Mouse (Mus musculus): ENCODE data around the gene Lepr. TPM values are rescaled to one million over a fixed set of nuclear protein-coding genes. Genes with fewer than 3 reads are reported as not detected.

The Lepr gene
- polyA plus RNA-seq, 1 experiment from 2014 or later: 7.9 TPM

DNA sequence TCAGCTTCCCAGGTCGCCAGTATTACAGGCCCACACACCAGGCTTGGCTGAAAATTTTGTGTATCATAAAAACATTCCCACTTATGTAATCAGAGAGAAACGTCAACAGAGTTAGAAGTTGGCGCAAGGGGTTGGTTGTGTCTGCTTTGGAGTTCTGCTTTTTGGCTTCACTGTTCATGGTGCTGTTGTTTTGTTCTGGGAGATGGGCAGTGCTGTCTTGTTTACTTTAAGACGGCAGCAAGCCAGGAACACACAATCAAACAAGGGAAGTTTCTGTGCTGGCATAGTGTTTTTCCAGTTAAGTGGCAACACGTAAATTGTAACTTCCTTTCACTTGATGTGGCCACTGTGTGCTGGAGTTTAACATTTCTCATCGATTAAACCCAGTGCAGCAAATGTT is 22.7 kb upstream of the Lepr start:
- 34% methylated on average over 6 of the region's 6 CpGs for WGBS
- ATAC-seq (ENCODE audit: borderline replicate concordance, extremely low read depth, low FRiP score, low TSS enrichment): peak; percentile 56; the same call in 1 of the 2 replicates

DNA sequence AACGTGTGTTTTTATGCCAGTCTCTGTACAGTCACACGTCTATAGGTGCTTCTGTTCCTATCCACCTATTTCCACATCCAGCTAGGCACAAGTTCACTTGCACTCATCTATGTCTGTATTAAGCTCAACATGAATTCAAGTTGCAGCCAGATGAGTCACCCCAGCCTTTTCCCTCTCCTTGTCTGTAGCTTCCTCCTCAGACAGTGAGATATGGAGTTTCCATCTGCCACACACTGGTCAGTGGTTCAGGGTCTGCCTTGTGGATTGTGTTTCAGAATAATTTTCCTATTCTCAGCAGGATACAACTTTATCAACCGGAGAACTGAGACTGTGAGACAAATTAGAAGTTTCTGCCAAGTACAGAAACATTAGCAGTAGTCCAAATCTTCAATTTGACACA is 20.0 kb upstream of the Lepr start:
- Histone ChIP-seq H3K9me3 (no peaks in the 10 kb centered on the region), H3K4me1 (peaks cover 24% of the 10 kb centered on the region; the same call in 1 of the 2 replicates), H3K27me3 (no peaks in the 10 kb centered on the region), H3K36me3 (no peaks in the 10 kb centered on the region), H3K4me3 (no peak overlapping the region), H3K9ac (no peak overlapping the region), H3K27ac (no peak overlapping the region), H3K4me2 (no peak overlapping the region)
- ATAC-seq (ENCODE audit: borderline replicate concordance, extremely low read depth, low FRiP score, low TSS enrichment): no peak
- 79% methylated on average over 3 of the region's 3 CpGs for WGBS

More for the DNA sequence above, 22.7 kb upstream of the Lepr start:
- Histone ChIP-seq H3K4me2 (no peak overlapping the region), H3K9ac (no peak overlapping the region), H3K9me3 (no peaks in the 10 kb centered on the region), H3K4me3 (no peak overlapping the region), H3K27me3 (no peaks in the 10 kb centered on the region), H3K27ac (peak overlapping the region; percentile 64; the same call in 1 of the 2 replicates), H3K4me1 (peaks cover 14% of the 10 kb centered on the region; the same call in 1 of the 2 replicates), H3K36me3 (no peaks in the 10 kb centered on the region)

DNA sequence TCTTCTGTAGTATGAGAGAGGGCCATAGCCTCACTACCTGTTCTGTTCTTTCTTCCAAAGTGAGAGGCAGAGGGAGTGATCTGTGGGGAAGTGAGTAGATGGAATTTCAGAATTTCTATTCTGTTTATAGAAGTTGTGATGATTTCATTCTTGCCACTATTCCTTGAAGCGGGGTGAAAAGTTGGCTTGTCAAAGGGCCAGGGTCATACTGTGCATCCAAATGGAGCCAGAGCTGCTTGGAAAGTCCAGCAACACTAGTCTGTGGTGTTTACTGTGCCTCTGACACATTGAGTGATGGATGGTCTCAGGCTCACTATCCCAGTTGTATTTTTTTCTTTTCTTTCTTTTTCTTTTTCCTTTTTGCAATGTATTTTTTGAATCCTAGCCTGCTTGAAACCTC is 17.8 kb upstream of the Lepr start:
- Histone ChIP-seq H3K9ac (no peak overlapping the region), H3K4me2 (no peak overlapping the region), H3K9me3 (no peaks in the 10 kb centered on the region), H3K4me3 (no peak overlapping the region), H3K4me1 (peaks cover 19% of the 10 kb centered on the region; the same call in 1 of the 2 replicates), H3K27me3 (no peaks in the 10 kb centered on the region), H3K36me3 (no peaks in the 10 kb centered on the region), H3K27ac (no peak overlapping the region)
- peak; percentile 53 for ATAC-seq (ENCODE audit: borderline replicate concordance, extremely low read depth, low FRiP score, low TSS enrichment)
- 50% methylated on average over 1 of the region's 1 CpGs for WGBS

DNA sequence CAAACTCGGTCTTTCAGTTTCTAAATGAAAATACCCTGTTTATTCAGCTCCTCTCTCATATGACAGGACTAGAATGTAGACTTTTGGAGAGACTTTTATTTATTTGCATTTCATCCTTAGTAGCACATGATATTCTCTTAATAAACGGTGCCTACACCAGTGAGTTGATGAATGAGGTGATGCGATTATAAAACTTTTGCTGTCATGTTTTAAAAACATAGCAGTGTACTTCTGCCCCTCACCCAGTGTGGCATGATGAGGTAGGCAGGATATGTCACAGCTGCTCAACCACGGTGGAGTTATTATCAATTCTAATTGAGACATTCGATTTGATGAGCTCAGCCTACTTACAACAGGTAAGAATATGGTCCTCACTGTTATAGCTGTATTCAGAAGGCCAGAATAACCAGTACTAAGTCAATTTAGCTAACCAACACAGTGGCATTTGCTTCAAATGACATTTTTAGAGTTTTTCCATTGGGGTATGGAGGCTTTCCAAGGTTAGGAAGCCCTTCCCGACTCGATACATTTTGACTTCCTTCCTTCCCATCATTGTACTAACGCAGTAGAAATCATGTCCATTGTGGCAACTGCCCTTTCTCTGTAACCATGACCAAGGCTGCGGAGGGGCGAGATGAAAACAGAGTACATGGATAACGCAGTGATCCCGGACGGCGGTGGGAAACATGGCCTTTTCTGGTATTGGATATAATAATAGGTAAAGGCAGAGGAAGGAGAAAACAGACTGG is 16.1 kb upstream of the Lepr start:
- Histone ChIP-seq H3K4me2 (no peak overlapping the region), H3K9ac (no peak overlapping the region), H3K27me3 (no peaks in the 10 kb centered on the region), H3K9me3 (no peaks in the 10 kb centered on the region), H3K36me3 (no peaks in the 10 kb centered on the region), H3K27ac (no peak overlapping the region), H3K4me3 (no peak overlapping the region), H3K4me1 (peaks cover 15% of the 10 kb centered on the region; the same call in 1 of the 2 replicates)
- ATAC-seq (ENCODE audit: borderline replicate concordance, extremely low read depth, low FRiP score, low TSS enrichment): peak; percentile 81; the same call in 1 of the 2 replicates
- 54% methylated on average over 14 of the region's 14 CpGs for WGBS

DNA sequence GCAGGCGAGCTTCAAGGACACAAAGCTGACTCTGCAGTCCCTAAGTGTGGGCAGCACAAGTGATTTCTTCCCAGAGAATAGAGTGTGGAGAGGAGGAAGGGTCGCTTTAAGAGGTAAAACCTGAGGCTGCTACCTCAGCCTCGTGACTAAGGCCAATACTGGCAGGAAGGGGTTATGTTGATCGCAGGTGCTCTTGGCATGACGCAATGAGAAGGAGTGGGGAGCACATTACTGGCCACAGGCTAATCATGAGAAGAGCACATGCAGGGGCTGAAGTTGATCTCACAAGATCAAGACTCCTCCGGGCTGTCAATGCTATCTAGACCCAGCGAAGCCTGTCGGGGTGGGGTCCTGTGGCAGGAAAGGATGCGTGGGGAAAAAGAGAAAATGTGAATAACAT is 11.9 kb upstream of the Lepr start:
- Histone ChIP-seq H3K4me1 (peaks cover 10% of the 10 kb centered on the region; the same call in 1 of the 2 replicates), H3K27ac (no peak overlapping the region), H3K36me3 (no peaks in the 10 kb centered on the region), H3K27me3 (no peaks in the 10 kb centered on the region), H3K9ac (no peak overlapping the region), H3K9me3 (no peaks in the 10 kb centered on the region), H3K4me3 (no peak overlapping the region), H3K4me2 (no peak overlapping the region)
- no peak for ATAC-seq (ENCODE audit: borderline replicate concordance, extremely low read depth, low FRiP score, low TSS enrichment)
- 84% methylated on average over 9 of the region's 9 CpGs for WGBS

DNA sequence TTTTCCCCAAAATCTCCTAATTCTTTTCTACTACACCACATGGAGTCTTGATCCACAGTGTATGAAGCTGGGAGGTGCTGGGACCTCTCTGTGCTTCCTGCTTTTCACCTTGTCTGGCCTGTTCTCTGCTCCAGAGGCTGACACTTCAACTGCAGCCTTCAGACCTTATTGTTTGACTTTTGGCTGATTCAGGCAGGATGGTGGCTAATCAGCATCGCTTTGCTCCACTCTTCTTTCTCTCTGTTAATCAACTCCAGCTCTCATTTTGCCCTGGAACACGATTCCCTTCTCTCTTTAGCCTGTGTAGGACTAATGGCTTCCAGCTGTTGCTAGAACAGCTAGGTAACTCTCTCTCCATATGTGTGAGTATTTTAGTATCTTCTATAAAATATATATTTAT is 10.0 kb upstream of the Lepr start:
- Histone ChIP-seq H3K27me3 (no peaks in the 10 kb centered on the region), H3K36me3 (no peaks in the 10 kb centered on the region), H3K9ac (no peak overlapping the region), H3K4me2 (no peak overlapping the region), H3K4me1 (0 out of 2 replicates have a peak, but pooled peaks cover 4% of the 10 kb centered on the region), H3K27ac (no peak overlapping the region), H3K4me3 (no peak overlapping the region), H3K9me3 (no peaks in the 10 kb centered on the region)
- 31% methylated on average over 2 of the region's 2 CpGs for WGBS
- no peak for ATAC-seq (ENCODE audit: borderline replicate concordance, extremely low read depth, low FRiP score, low TSS enrichment)

DNA sequence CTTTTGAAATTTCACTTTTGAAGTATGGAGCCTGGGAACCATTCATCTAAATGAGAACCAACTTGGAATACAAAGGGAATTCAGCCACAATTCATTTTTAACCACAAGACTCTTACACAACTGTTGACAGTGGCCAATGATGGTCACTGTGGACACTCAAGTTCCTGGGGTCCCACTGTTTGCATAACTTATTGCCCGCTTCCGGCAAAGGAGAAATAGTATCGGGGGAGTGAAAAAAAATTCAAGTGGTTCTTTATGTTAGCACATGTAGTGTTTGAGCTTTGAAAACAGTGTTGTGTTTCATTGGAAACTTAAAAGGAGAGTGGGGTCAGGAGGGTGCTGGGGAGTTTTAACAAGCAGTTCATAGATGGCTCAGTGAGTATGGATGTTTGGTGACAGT is 9.3 kb upstream of the Lepr start:
- no peak overlapping the region for H3K27ac ChIP-seq
- no peaks in the 10 kb centered on the region for H3K27me3 ChIP-seq
- no peak for ATAC-seq (ENCODE audit: borderline replicate concordance, extremely low read depth, low FRiP score, low TSS enrichment)
- no peak overlapping the region for H3K4me3 ChIP-seq
- no peaks in the 10 kb centered on the region for H3K36me3 ChIP-seq
- H3K9me3 ChIP-seq: no peaks in the 10 kb centered on the region
- 0 out of 2 replicates have a peak, but pooled peaks cover 4% of the 10 kb centered on the region for H3K4me1 ChIP-seq
- H3K4me2 ChIP-seq: no peak overlapping the region
- no peak overlapping the region for H3K9ac ChIP-seq
- 31% methylated on average over 3 of the region's 3 CpGs for WGBS

DNA sequence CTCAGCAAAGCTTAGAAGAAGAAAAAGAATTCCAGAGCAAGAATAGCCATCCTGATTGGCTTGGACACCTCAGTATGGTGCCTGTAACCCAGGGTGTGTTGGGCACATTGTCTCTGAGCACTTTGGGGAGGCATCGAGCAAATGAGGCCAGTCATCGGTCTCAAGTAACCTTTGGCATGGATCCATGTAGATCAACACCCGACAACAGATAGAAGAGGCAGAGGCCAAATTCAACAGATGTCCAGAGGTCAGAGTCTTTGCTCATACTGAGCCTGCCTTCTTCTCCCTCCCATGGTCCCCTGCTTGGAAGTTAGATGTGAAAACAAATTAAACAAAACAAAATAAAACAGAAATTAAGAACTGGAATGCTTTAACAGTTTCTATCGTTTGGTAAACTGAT is 6.8 kb upstream of the Lepr start:
- WGBS: 52% methylated on average over 4 of the region's 4 CpGs
- H3K9ac ChIP-seq: no peak overlapping the region
- H3K36me3 ChIP-seq: no peaks in the 10 kb centered on the region
- H3K4me1 ChIP-seq: 0 out of 2 replicates have a peak, but pooled peaks cover 4% of the 10 kb centered on the region
- H3K4me2 ChIP-seq: no peak overlapping the region
- no peak overlapping the region for H3K4me3 ChIP-seq
- no peak for ATAC-seq (ENCODE audit: borderline replicate concordance, extremely low read depth, low FRiP score, low TSS enrichment)
- no peaks in the 10 kb centered on the region for H3K27me3 ChIP-seq
- H3K27ac ChIP-seq: no peak overlapping the region
- H3K9me3 ChIP-seq: no peaks in the 10 kb centered on the region

DNA sequence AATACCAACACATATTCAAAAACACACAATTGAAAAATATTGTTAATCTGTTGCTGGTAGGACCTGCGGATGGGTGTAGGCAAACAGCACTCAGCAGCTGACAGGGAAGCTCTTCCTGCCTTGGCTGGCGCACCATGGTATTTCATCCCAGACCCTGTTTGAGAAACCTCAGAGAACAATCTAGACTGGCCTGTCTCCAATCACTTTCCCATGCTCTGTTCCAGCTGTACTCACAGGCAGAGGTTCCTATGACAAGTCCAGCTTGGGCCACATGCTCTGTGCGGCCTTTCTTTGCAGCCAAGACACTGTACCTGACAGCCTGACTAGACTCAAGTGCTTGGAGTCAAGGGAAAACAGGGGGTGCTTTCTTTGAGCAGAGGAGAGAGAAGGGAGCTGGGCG is 6.1 kb upstream of the Lepr start:
- Histone ChIP-seq H3K36me3 (no peaks in the 10 kb centered on the region), H3K9me3 (no peaks in the 10 kb centered on the region), H3K4me3 (no peak overlapping the region), H3K27ac (no peak overlapping the region), H3K27me3 (no peaks in the 10 kb centered on the region), H3K4me2 (no peak overlapping the region), H3K9ac (no peak overlapping the region), H3K4me1 (0 out of 2 replicates have a peak, but pooled peaks cover 4% of the 10 kb centered on the region)
- ATAC-seq (ENCODE audit: borderline replicate concordance, extremely low read depth, low FRiP score, low TSS enrichment): no peak
- WGBS: 78% methylated on average over 4 of the region's 4 CpGs

DNA sequence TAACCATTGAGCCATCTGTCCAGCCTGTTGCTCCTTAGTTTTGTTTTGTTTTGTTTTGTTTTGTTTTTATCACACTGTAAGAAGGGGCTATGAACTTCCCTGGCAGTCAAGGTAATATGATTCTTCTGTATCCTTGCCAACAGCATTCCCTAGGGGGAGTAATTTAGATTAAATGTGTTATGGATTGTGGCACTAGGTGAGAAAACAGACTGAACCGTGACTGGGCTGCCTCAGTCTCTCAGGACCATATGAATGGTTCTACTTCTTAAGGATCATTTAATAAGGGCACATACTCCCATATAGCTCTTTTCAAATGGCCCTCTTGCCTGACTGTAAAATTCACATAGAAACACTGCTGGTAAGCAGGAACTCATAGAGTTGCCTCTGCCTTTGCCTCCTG is 4.6 kb upstream of the Lepr start:
- peaks cover 9% of the 10 kb centered on the region for H3K4me1 ChIP-seq
- no peak overlapping the region for H3K27ac ChIP-seq
- H3K27me3 ChIP-seq: no peaks in the 10 kb centered on the region
- no peaks in the 10 kb centered on the region for H3K9me3 ChIP-seq
- no peak overlapping the region for H3K4me3 ChIP-seq
- no peak overlapping the region for H3K9ac ChIP-seq
- no peaks in the 10 kb centered on the region for H3K36me3 ChIP-seq
- 30% methylated on average over 1 of the region's 1 CpGs for WGBS
- no peak for ATAC-seq (ENCODE audit: borderline replicate concordance, extremely low read depth, low FRiP score, low TSS enrichment)
- H3K4me2 ChIP-seq: no peak overlapping the region

DNA sequence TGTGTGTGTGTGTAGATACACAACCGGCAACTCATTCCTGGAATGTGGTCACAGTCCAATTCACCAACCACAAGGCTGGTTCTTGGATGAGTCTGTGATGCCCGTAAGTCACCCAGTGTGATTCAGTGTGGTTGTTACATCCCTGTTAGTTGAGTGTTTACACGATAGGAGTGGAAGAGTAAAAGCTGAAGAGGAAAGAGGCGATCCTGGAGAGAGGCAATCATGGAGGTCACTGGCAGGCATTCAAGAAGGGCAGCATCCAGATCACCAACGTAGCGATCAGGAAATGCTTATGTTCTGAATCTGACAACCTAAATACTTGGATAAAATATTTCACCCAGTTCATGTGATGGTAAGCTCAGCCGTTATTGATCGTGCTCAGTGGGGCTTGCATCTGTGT is 1.9 kb upstream of the Lepr start:
- H3K27me3 ChIP-seq: no peaks in the 10 kb centered on the region
- H3K4me1 ChIP-seq: peaks cover 19% of the 10 kb centered on the region
- no peak overlapping the region for H3K4me2 ChIP-seq
- ATAC-seq (ENCODE audit: borderline replicate concordance, extremely low read depth, low FRiP score, low TSS enrichment): no peak
- H3K9ac ChIP-seq: no peak overlapping the region
- WGBS: 67% methylated on average over 8 of the region's 8 CpGs
- H3K9me3 ChIP-seq: no peaks in the 10 kb centered on the region
- no peak overlapping the region for H3K4me3 ChIP-seq
- no peaks in the 10 kb centered on the region for H3K36me3 ChIP-seq
- H3K27ac ChIP-seq: no peak overlapping the region

DNA sequence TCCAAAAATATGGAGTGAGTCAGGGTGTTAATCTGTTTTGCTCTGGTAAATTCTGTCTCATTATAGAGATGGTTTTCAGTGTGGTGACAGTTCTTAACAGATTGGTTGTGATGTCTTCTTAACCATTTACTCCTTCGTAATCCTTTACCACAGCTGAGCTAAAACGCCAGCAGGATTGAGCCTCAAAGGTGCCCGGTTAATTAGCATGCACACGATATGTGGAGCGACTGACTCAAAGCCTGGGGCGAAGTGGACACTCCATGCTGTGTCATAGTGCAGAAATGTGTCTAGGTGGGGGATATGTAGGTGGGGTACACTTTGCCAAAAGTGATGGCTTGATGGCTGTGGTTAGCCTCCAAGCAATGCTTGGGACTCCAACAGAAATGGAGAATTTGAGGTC is 1.4 kb upstream of the Lepr start:
- no peak overlapping the region for H3K4me3 ChIP-seq
- H3K4me2 ChIP-seq: no peak overlapping the region
- no peaks in the 10 kb centered on the region for H3K36me3 ChIP-seq
- H3K9me3 ChIP-seq: no peaks in the 10 kb centered on the region
- H3K27me3 ChIP-seq: no peaks in the 10 kb centered on the region
- no peak overlapping the region for H3K27ac ChIP-seq
- peaks cover 19% of the 10 kb centered on the region for H3K4me1 ChIP-seq
- WGBS: 88% methylated on average over 6 of the region's 6 CpGs
- no peak for ATAC-seq (ENCODE audit: borderline replicate concordance, extremely low read depth, low FRiP score, low TSS enrichment)
- no peak overlapping the region for H3K9ac ChIP-seq
